Mouse (Mus musculus) adrenal gland, postnatal 0 days (tissue): Measurements from ENCODE around the gene Stfa3. TPM values are rescaled to one million over a fixed set of nuclear protein-coding genes. Genes with fewer than 3 reads are reported as not detected.

Experiments
- polyA plus RNA-seq: library from polyadenylated mRNA; unstranded; fragments of >200 nt; fragmentation: Nextera tagmentation; extraction: Ambion mirVana; gene quantifications from 2 replicates; pipeline ENCODE4 v1.2.1, GENCODE M21; 2015

Stfa3 gene
- 11.8 and 36.4 TPM in 2 replicates for polyA plus RNA-seq

DNA sequence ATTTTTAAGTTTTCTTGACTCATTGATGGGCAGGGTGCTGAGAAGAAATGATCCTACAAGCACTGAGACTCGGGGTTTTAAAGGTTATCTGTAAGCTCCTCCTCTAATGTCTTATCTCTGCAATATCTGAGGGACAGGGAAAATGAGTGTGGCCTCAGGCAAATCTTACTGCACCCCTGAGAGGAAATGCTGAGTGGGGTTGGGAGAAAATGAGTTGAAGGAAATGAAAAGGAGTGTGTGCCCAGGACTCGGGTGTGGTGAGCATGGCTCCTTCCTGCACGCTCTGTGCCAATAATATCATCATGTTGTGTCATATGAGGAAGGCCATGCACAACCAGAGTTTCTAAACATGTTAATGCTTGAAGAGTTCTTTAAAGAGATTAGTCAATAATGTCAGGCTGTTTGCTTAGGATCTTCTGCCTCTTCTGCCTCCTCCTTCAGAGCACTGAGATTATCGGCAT lies at the start of gene Stfa3:
Stfa3 (minus strand) TSS at position 51 of the 461 bp plus-strand sequence.

DNA sequence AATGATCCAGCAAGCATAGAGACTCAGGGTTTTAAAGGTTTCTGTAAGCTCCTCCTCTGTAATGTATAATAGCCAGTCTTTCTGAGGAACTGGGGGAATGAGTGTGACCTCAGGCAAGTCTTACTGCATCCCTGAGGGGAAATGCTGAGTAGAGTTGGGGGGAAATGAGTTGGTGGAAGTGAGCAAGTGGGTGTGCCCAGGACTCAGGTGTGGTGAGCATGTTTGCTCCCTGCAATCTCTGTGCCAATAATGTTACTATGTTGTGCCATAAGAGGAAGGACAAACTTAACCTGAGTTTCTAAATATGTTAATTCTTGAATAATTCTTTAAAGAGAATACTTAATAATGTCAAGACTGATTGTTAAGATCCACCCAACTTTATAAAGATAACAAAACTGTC lies 46.8 kb downstream of the Stfa3 start, which contains the start of gene Stfa2:
Stfa2 (minus strand) TSS at position 101 of the 400 bp plus-strand sequence.

Other genes with a start within 250 kb of the Stfa3 start
- gene Gm5416, start 245.0 kb downstream of the Stfa3 start, polyA plus RNA-seq = 2.9 and 6.2 TPM in 2 replicates
- gene 2010005H15Rik, start 233.9 kb downstream of the Stfa3 start, polyA plus RNA-seq = 24.4 and 62.6 TPM in 2 replicates
- gene Stfa1, start 178.4 kb downstream of the Stfa3 start, polyA plus RNA-seq = 92.8 and 206 TPM in 2 replicates
- gene BC117090, start 121.1 kb downstream of the Stfa3 start, polyA plus RNA-seq = not detected in 2 replicates
- 67.3 and 152 TPM in 2 replicates for gene BC100530, start 87.6 kb downstream of the Stfa3 start, polyA plus RNA-seq
- 9.9 and 21.7 TPM in 2 replicates for gene Stfa2, start 46.9 kb downstream of the Stfa3 start, polyA plus RNA-seq
- gene Casr, start 106.7 kb upstream of the Stfa3 start, polyA plus RNA-seq = not detected in 2 replicates
- gene Cd86, start 210.7 kb upstream of the Stfa3 start, polyA plus RNA-seq = 3.1 and 3.8 TPM in 2 replicates
- 0.18 TPM in 1 of 2 replicates, not detected in the other for gene Ildr1, start 238.6 kb upstream of the Stfa3 start, polyA plus RNA-seq